Mouse (Mus musculus) layer of hippocampus, adult 2 months (tissue): ENCODE data around the gene Zbtb16. TPM values are rescaled to one million over a fixed set of nuclear protein-coding genes. Genes with fewer than 3 reads are reported as not detected.

Experiments
- DNase-seq, 2 experiments: peaks; one replicate each; pipeline ENCODE4 v3.0.0; 2022; ENCODE audit warnings: low spot score in 2 of 2
- H3K27ac ChIP-seq: fragments of 200-600 bp; 2 replicates; pipeline ENCODE4 v1.8.1; 2022
- H3K4me3 ChIP-seq: fragments of 200-600 bp; 2 replicates; pipeline ENCODE4 v1.8.1; 2022; ENCODE audit warnings: mild to moderate bottlenecking
- CTCF ChIP-seq: fragments of 200-600 bp; conservative IDR thresholded peaks from 2 replicates; pipeline ENCODE4 v1.8.1; 2022; ENCODE audit warnings: antibody characterized with exemption, mild to moderate bottlenecking, moderate library complexity
- total RNA-seq, 2 experiments: library from RNA; stranded (reverse); gene quantifications; 2 replicates each; pipeline ENCODE4 v1.2.3; 2021

Zbtb16 gene
- total RNA-seq, 2 experiments from 2014 or later = 143 to 149 TPM

DNA sequence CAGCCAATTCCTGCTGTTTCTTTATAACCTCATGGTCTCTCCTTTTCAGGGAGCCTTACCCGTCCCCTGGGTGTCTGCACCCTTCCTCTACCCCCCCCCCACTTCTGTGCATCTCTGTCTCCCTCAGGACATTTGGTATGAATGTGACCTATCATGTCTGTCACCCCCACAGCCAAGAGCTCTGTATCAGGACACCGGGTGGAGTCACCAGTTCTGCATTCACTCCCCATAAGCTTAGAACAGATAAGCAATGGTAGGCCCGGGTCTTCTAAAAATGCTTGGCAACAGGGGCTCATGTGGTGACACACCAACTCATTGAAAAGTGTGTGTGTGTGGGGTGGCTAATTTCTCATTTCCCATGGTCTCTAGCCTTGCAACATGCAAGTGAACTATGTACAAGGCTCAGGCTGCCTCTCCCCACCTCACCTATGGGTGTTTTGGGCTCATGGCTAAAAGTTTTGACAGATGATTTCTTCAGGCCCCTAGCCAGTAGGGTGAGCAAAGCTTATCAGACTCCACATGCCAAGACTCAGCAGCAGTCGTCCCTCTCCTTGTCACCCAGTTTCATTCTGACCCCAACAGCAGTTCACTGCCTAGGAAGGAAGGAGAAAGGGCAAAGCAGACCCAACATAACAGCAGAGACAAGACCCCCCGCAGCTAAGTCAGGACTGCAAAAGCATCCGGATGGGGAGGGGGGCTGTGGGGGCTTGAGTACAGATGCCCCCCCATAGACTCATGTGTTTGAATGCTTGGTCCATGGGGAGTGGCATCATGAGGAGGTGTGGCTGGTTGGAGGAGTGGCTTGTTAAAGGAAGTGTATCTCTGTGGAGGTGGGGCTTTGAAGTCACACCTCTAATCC is 146.9 kb downstream of the Zbtb16 start:
- Histone ChIP-seq H3K4me3 (no peak overlapping the region), H3K27ac (peak overlapping the region; percentile 84; the same call in 1 of the 2 replicates)
- no peak for TF ChIP-seq CTCF
- DNase-seq = no peak

DNA sequence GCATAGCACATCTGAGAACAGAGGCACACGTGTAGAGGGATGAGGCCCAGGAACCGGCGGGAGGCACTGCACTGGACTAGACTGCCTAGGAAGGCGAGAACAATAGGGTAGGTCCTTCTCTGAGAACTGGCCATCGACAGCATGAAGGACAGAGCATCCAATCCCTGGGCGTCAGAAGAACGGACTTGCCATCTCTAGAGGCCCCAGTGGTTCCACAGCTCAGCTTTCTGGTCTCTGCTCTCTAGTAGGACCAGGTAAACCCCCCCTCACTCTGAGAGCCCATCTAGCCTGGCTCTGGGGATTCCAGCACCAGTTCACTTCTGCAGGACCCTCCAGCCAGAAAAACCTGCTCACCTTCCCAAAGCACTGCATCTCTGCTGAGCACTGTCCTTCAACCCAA is 148.1 kb downstream of the Zbtb16 start:
- Histone ChIP-seq H3K27ac (peak overlapping the region; percentile 84), H3K4me3 (no peak overlapping the region)
- DNase-seq = no peak
- TF ChIP-seq CTCF = no peak

DNA sequence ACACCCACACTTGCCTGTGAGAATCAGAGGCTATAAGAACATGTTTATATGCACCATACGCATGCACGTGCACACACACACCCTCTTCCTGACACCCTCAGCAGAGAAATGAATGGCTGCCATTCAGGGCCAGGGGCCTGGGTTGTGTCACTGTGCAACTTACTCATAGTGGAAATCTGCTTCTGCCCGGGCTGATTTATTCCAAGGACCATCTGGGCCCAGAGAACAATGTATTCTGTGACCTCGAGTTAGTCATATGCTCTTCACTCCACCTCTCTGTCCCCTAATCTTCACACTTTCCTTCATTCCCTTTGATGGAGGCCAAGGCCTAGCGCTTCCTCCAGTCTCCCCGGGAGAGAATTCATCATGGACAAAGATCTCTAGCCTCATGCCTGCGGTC is 150.3 kb downstream of the Zbtb16 start:
- Histone ChIP-seq H3K4me3 (no peak overlapping the region), H3K27ac (peak overlapping the region; percentile 84)
- TF ChIP-seq CTCF = no peak
- no peak for DNase-seq

DNA sequence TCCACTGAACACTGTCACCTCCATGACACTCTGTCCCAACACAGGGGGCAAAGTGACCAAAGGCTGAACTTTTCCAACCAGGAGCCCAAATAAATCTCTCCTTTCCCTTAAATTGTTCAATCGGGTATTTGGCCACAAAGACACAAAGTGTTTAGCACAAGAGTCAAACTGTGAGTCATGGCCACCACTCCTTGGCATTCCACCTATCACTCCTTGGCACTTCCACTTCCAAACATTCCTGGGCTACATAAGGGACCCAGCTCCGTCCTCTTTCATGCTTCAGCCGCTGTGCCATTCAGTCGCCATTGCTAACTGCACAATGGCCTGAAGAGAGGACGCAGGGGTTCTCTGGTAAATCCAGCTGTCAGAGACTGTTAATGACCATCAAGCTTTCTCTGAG is 151.9 kb downstream of the Zbtb16 start:
- H3K4me3 ChIP-seq = no peak overlapping the region
- TF ChIP-seq CTCF = no peak
- peak overlapping the region; percentile 36; the same call in 1 of the 2 replicates for H3K27ac ChIP-seq
- no peak for DNase-seq

DNA sequence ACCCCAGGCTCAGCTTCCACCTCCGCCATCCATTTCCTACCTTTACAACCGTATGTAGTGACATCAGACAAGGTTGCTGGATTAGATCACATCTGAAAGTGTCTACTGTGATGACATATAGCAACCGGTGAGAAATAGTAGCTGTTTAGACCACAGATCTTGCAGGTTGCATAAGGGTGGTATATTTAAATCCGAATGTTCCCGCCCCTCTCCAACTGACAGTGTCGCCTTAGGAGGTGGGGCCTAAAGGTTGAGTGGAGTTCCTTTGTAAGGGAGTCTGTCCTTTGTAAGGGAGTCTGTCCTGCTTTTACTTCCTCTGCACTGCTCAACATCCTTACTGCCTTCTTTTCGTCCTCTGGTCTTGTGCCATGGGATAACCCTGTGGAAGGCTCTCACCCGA is 154.8 kb downstream of the Zbtb16 start:
- TF ChIP-seq CTCF = no peak
- Histone ChIP-seq H3K27ac (peak overlapping the region; percentile 28; the same call in 1 of the 2 replicates), H3K4me3 (no peak overlapping the region)
- no peak for DNase-seq

DNA sequence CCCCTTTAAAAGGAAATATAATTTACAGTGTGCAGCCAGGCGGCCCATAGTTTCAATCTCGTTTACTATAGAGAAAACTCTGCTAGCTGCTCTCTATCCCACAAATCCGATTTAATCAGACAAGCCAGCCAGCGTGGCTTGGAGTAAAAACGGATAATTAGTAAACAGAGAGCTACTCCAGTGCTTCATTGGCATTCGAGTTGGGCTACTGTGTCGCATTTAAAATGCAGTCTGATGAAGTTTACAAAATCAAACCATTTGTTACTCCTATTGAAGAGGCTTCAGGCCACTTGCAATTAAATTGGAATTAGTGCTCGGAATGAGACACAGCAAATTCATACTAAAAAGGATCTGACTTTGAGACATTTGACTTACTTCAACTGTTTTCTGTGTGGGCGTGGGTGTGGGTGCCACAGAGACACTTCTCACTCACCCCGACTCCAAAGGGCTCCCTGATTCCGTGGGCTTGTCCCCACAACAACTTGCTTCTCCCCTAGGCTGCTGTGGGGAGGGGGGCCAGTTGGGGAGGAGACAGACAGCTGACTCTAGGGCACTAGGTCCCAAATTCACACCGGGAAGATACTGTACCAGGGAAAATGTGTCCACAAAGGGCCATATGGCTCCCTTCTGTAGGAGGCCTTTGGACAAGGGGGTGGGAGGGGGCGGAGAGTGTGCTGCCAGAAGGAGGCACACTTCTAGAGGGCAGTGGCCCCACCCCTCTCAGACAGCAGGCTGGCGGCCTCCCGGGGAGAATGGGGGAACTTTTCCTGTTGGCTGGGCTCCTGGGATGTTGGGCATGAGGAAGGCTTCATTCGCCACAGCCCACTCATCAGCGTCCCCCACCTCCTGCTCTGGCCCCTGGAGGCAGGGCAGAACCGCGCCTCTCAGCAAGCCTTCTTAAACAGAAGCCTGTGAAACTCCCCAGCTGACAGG is 157.3 kb downstream of the Zbtb16 start:
- peak in 1 of 2 experiments; percentile 66 for DNase-seq
- Histone ChIP-seq H3K4me3 (no peak overlapping the region; the same call in 1 of the 2 replicates), H3K27ac (peak overlapping the region; percentile 88)
- no peak; the same call in 1 of the 2 replicates for TF ChIP-seq CTCF

DNA sequence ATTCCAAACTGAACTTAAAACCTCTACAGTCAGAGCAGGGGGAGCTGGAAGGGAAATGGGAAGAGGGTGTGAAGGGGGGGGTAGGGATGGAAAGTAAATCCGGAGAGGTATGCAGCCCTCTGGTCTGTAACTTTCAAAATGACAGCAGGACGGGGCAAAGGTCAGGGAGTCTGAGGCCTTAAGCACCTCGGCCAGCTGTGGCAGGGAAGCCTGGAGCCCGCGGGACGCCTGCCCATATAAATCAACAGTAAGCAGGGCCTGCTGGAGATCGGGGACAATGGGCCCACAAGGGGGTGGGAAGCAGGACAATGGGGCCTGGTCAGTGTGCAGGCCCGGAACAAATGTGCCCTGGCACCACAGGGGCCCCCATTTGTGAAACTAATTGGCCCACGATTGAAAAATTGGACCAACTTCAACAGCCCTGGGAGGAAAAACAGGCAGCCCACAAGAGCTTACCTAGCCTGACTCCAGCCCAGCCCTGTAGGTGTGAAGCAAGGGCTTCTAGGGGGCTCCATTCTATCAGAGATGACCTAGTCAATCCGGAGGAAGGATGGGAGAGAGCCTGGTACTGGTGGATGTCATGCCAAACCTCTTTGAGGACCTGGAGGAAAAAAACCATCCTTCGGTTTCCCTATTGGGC is 160.8 kb downstream of the Zbtb16 start:
- no peak for TF ChIP-seq CTCF
- Histone ChIP-seq H3K4me3 (no peak overlapping the region), H3K27ac (peak overlapping the region; percentile 90)
- DNase-seq = no peak

DNA sequence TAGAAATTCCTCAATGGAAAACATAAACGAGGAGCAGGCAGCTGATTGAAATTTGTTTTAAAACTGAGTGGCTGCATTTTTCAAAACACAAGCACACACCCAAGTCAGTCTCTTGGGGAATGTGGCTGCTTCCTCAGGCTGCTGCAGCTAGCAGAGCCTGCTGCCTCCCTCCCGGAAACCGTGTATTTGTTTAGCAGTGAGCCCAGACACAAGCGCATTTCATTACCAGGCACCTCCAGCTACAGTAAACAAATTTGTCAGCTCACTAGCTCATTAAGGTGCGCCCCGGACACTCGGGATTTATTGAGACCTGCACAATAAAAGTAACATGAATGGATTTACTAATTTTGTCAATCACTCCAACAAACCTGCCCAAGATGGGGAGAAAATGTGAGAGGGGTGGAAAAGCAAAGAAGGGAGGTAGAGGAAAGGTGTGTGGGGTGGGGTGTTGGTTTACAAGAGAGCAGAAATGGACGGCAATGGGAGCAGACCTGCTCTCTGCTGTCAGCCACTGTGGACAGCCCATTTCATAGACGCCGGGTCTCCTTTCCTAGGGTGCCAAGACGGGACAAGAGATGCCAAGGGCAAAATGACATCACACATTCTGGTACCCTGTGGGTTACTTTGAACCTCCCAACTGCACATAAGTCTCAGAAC is 161.5 kb downstream of the Zbtb16 start:
- no peak for TF ChIP-seq CTCF
- no peak overlapping the region for H3K4me3 ChIP-seq
- peak overlapping the region; percentile 90 for H3K27ac ChIP-seq
- DNase-seq = no peak

DNA sequence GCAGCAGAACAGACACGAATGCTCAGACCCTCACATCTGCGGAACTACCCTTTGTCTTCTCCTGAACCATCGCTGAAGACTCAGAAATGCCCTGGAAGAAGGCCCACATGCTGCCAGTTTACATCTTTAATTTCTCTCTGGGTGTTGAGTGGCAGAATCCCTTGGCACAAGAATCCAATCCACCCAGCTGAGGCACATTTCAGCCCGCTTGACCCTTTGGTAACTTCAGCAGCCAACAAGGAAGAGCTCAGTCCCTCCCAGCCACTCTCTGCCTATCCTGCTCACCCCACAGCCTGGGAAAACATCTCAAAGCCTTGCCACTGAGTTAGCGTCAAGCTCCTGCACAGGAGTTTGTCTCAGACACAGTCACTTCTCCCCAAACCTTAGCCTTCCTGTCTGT is 162.2 kb downstream of the Zbtb16 start:
- DNase-seq = no peak
- TF ChIP-seq CTCF = no peak
- Histone ChIP-seq H3K4me3 (no peak overlapping the region), H3K27ac (peak overlapping the region; percentile 90)

DNA sequence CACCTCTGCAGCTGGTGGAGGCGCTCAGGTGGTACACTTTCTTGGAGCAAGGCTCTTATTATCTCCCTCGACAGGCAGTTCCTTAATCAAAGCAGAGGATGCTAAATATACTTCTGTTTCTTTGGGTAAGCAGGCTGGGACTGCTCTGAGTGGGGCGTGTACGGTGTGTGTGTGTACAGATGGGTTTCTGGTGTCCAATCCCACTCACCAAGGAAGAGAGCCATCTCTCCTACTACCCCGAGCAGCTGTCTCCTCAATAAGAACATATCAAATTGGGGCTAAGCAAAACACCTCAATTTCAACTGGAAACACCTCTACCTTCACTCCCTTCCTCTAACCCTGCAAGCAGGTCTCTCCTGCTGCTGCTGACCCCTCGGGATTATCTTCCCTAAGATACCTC is 162.8 kb downstream of the Zbtb16 start:
- Histone ChIP-seq H3K4me3 (no peak overlapping the region), H3K27ac (peak overlapping the region; percentile 90)
- no peak for DNase-seq
- TF ChIP-seq CTCF = no peak

DNA sequence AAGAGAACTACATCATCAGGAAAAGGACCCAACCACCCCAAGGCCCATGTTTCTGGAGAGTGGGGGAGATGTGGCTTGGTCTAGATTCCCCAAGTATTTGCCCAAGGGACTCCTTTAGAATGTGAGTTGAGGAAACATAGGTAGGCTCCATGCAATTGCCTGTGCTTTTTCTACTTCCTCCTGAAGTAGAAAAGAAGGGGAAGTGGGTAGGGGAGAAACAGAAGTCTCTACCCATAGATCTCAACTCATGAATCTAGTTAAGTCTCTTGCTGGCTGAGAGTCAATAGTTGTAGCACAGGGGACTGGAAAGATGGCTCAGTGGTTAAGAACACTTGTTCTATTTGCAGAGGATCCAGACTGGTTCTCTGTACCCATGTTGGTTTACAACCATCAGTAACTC is 164.2 kb downstream of the Zbtb16 start:
- peak overlapping the region; percentile 90 for H3K27ac ChIP-seq
- no peak for DNase-seq
- no peak overlapping the region for H3K4me3 ChIP-seq
- no peak for TF ChIP-seq CTCF

DNA sequence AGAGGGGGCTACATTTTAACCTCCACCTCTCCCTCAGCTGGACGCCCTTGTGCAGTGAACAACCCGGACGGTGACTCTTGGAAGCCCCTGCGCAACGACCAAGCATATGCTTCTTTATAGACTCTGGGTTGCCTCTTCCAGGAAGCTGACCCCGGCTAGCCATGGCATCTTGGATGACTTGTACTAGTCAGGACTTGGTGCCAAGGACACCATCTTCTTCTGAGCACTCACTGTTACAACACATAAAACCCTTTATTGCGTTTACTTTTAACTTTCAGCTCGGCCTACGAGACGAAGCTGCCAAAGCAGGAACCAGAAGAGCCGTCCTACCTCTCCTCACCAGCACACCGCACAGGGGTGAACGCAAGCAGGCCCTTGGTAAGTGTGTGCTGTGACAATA is 165.9 kb downstream of the Zbtb16 start:
- H3K27ac ChIP-seq = peak overlapping the region; percentile 88
- H3K4me3 ChIP-seq = peak overlapping the region; percentile 13; the same call in 1 of the 2 replicates
- DNase-seq = no peak
- no peak for TF ChIP-seq CTCF
